Mouse (Mus musculus) CD4-positive, CD25-positive, alpha-beta regulatory T cell, adult 2 months (primary cell): ENCODE data around the gene Trpv4.

ENCODE experiments used
- DNase-seq: peaks from one replicate; pipeline ENCODE4 v3.0.0-alpha.2; 2012; ENCODE audit warnings: low read depth, low spot score

The Trpv4 gene

GRCm38 (mm10) chr5:114590043-114590913 is 67.9 kb downstream of the Trpv4 start:
- no peak for DNase-seq

- DNase-seq, result no peak
Measured at GRCm38 (mm10) chr5:114589454-114589853, 68.8 kb downstream of the Trpv4 start.

GRCm38 (mm10) chr5:114589026-114589425 is 69.2 kb downstream of the Trpv4 start:
- DNase-seq, result no peak

GRCm38 (mm10) chr5:114588416-114588815 is 69.8 kb downstream of the Trpv4 start:
- DNase-seq, result no peak

GRCm38 (mm10) chr5:114587908-114588307 is 70.3 kb downstream of the Trpv4 start:
- DNase-seq, result peak; percentile 74

GRCm38 (mm10) chr5:114585682-114586081 is 72.5 kb downstream of the Trpv4 start:
- DNase-seq, result no peak

GRCm38 (mm10) chr5:114584293-114585104 is 73.7 kb downstream of the Trpv4 start:
- DNase-seq, result no peak

GRCm38 (mm10) chr5:114583490-114584175 is 74.6 kb downstream of the Trpv4 start:
- no peak for DNase-seq

GRCm38 (mm10) chr5:114583046-114583445 is 75.2 kb downstream of the Trpv4 start:
- DNase-seq, result no peak

- DNase-seq, result no peak
Measured at GRCm38 (mm10) chr5:114581486-114581885, 76.7 kb downstream of the Trpv4 start.

- DNase-seq, result no peak
Measured at GRCm38 (mm10) chr5:114579714-114580357, 78.4 kb downstream of the Trpv4 start.

- DNase-seq, result no peak
Measured at GRCm38 (mm10) chr5:114578361-114578760, 79.9 kb downstream of the Trpv4 start.

- DNase-seq, result no peak
Measured at GRCm38 (mm10) chr5:114575986-114576605, 82.1 kb downstream of the Trpv4 start.

- no peak for DNase-seq
Measured at GRCm38 (mm10) chr5:114575530-114575929, 82.7 kb downstream of the Trpv4 start.

- DNase-seq, result no peak
Measured at GRCm38 (mm10) chr5:114575010-114575409, 83.2 kb downstream of the Trpv4 start.

GRCm38 (mm10) chr5:114573920-114574628 is 84.1 kb downstream of the Trpv4 start:
- no peak for DNase-seq

GRCm38 (mm10) chr5:114572997-114573396 is 85.2 kb downstream of the Trpv4 start:
- DNase-seq, result no peak
